Mouse (Mus musculus): Measurements from ENCODE around the gene Ccdc63.

DNA sequence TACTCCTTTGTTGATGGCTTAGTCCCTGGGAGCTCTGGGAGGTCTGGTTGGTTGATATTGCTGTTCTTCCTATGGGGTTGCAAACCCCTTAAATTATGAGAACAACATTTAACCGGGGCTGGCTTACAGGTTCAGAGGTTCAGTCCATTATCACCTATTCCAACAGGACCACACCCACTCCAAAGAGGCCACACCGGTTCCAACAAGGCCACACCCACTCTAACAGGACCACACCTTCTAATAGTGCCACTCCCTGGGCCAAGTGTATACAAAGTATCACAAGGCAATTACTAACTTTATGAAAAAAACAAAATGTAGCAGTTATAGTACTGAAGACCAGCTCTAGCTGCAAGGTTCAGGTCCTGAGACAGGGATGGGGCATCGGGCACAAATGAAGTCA lies 56.2 kb downstream of the Ccdc63 start:
- TF ChIP-seq GATA1 (IDR thresholded peaks at IDR 0.05; ENCODE audit: low read length), result no peak
- TF ChIP-seq TAL1 (IDR thresholded peaks at IDR 0.05; ENCODE audit: low read length), result no peak
